Mouse (Mus musculus) embryonic facial prominence, embryonic 10.5 days (tissue): ENCODE data around the gene Ring1. TPM values are rescaled to one million over a fixed set of nuclear protein-coding genes. Genes with fewer than 3 reads are reported as not detected.

Experiments
- DNase-seq: peaks from one replicate; pipeline ENCODE4 v3.0.0-alpha.2; 2017; ENCODE audit warnings: low spot score
- H3K27ac ChIP-seq: fragments of 300-500 bp; sonication (generic); replicated peaks from 2 replicates; pipeline ENCODE4 v1.5.1; 2016; ENCODE audit warnings: mild to moderate bottlenecking
- H3K27me3 ChIP-seq: fragments of 300-500 bp; sonication (generic); replicated peaks from 2 replicates; pipeline ENCODE4 v1.6.1; 2016; ENCODE audit warnings: low read depth, mild to moderate bottlenecking; ENCODE audit not compliant: poor library complexity, severe bottlenecking
- H3K36me3 ChIP-seq: fragments of 300-500 bp; sonication (generic); replicated peaks from 2 replicates; pipeline ENCODE4 v1.6.1; 2016; ENCODE audit warnings: mild to moderate bottlenecking, moderate library complexity
- H3K4me1 ChIP-seq: fragments of 300-500 bp; sonication (generic); 2 replicates; pipeline ENCODE4 v1.6.1; 2016
- H3K4me3 ChIP-seq: fragments of 300-500 bp; sonication (generic); 2 replicates; pipeline ENCODE4 v1.5.1; 2016; ENCODE audit warnings: mild to moderate bottlenecking, moderate library complexity
- H3K9me3 ChIP-seq: fragments of 300-500 bp; sonication (generic); 2 replicates; pipeline ENCODE4 v1.6.1; 2016; ENCODE audit warnings: mild to moderate bottlenecking
- WGBS: fragments of 180-500 bp; shearing (Covaris S2); methylation state at CpG from one replicate; pipeline ENCODE4 v1.1.7; 2016; 5-methylcytosine and 5-hydroxymethylcytosine counted together
- microRNA counts: library from miRNA; unstranded; fragments of <30 nt; microRNA quantifications from one replicate; lab custom pipeline; 2017
- microRNA-seq: library from miRNA; unstranded; fragments of <30 nt; microRNA quantifications from one replicate; pipeline ENCODE4, GENCODE M21; 2017
- polyA plus RNA-seq: library from polyadenylated mRNA; unstranded; fragments of >200 nt; fragmentation: Nextera tagmentation; extraction: Ambion mirVana; gene quantifications from 2 replicates; pipeline ENCODE4 v1.2.1, GENCODE M21; 2016

Ring1 gene
- polyA plus RNA-seq, 1 experiment from 2014 or later = 11.0 TPM

GRCm38 (mm10) chr17:33978631-33979031 is 45.8 kb downstream of the Ring1 start:
- WGBS = under 1% methylated on average over 17 of the region's 17 CpGs
- peak overlapping the region; percentile 51 for H3K27ac ChIP-seq
- peaks cover 58% of the 10 kb centered on the region for H3K27me3 ChIP-seq
- H3K36me3 ChIP-seq = no peaks in the 10 kb centered on the region
- no peaks in the 10 kb centered on the region for H3K9me3 ChIP-seq
- H3K4me1 ChIP-seq = peaks cover 38% of the 10 kb centered on the region
- H3K4me3 ChIP-seq = peak overlapping the region; percentile 60
- peak; percentile 64 for DNase-seq

- 2% methylated on average over 57 of the region's 57 CpGs for WGBS
- DNase-seq = peak; percentile 28
- Histone ChIP-seq H3K27me3 (peaks cover 58% of the 10 kb centered on the region), H3K4me3 (peak overlapping the region; percentile 60), H3K36me3 (no peaks in the 10 kb centered on the region), H3K27ac (peak overlapping the region; percentile 51), H3K4me1 (peaks cover 38% of the 10 kb centered on the region), H3K9me3 (no peaks in the 10 kb centered on the region)
Observed at GRCm38 (mm10) chr17:33977861-33978557, 46.5 kb downstream of the Ring1 start.

- H3K36me3 ChIP-seq = no peaks in the 10 kb centered on the region
- H3K4me1 ChIP-seq = peaks cover 10% of the 10 kb centered on the region
- no peak overlapping the region for H3K4me3 ChIP-seq
- H3K27ac ChIP-seq = no peak overlapping the region
- DNase-seq = no peak
- peaks cover 34% of the 10 kb centered on the region for H3K27me3 ChIP-seq
- H3K9me3 ChIP-seq = 0 out of 2 replicates have a peak, but pooled peaks cover 3% of the 10 kb centered on the region
- 61% methylated on average over 3 of the region's 3 CpGs for WGBS
Observed at GRCm38 (mm10) chr17:33973572-33973971, 50.9 kb downstream of the Ring1 start.

GRCm38 (mm10) chr17:33972691-33973090 is 51.8 kb downstream of the Ring1 start:
- Histone ChIP-seq H3K4me3 (no peak overlapping the region), H3K36me3 (no peaks in the 10 kb centered on the region), H3K27me3 (peaks cover 25% of the 10 kb centered on the region), H3K27ac (no peak overlapping the region), H3K9me3 (0 out of 2 replicates have a peak, but pooled peaks cover 3% of the 10 kb centered on the region), H3K4me1 (peaks cover 1% of the 10 kb centered on the region)
- DNase-seq = peak; percentile 69
- 6% methylated on average over 1 of the region's 1 CpGs for WGBS

MicroRNAs encoded within 50 kb of the gene (microRNA counts, 519-probe panel; counts per million panel counts)
- 188 counts per million, percentile 57 among the panel's probes with 10 or more counts for microRNA mmu-miR-219 (lab: Ali Mortazavi, UCI)

Small RNA genes within 50 kb of the gene (microRNA-seq; reads per million reads assigned to microRNA genes)
- gene Mir219a-1 = 2.7 reads per million
- not detected for gene Mir219c

Other genes starting within 250 kb of the Ring1 start
- 33.4 and 39.0 TPM in 2 replicates for gene Angptl4, start 242.8 kb downstream of the Ring1 start, polyA plus RNA-seq
- 25.4 and 29.5 TPM in 2 replicates for gene Kank3, start 214.2 kb downstream of the Ring1 start, polyA plus RNA-seq
- 866 and 898 TPM in 2 replicates for gene Rps28, start 200.1 kb downstream of the Ring1 start, polyA plus RNA-seq
- 469 and 477 TPM in 2 replicates for gene Ndufa7, start 200.1 kb downstream of the Ring1 start, polyA plus RNA-seq
- gene Cd320, start 181.6 kb downstream of the Ring1 start, polyA plus RNA-seq = 97.8 and 98.9 TPM in 2 replicates
- gene Gm7029, start 150.8 kb downstream of the Ring1 start, polyA plus RNA-seq = not detected in 2 replicates
- gene Kifc1, start 134.0 kb downstream of the Ring1 start, polyA plus RNA-seq = 7.0 and 8.5 TPM in 2 replicates
- gene Platr17, start 119.5 kb downstream of the Ring1 start, polyA plus RNA-seq = 0.27 and 0.45 TPM in 2 replicates
- gene Daxx, start 115.3 kb downstream of the Ring1 start, polyA plus RNA-seq = 80.0 and 84.9 TPM in 2 replicates
- gene Tapbp, start 108.8 kb downstream of the Ring1 start, polyA plus RNA-seq = 9.9 and 11.8 TPM in 2 replicates
- gene Zbtb22, start 108.8 kb downstream of the Ring1 start, polyA plus RNA-seq = 19.6 and 21.1 TPM in 2 replicates
- 40.2 and 41.0 TPM in 2 replicates for gene Rgl2, start 95.1 kb downstream of the Ring1 start, polyA plus RNA-seq
- gene Pfdn6, start 84.3 kb downstream of the Ring1 start, polyA plus RNA-seq = 233 and 235 TPM in 2 replicates
- 62.1 and 66.0 TPM in 2 replicates for gene Wdr46, start 84.0 kb downstream of the Ring1 start, polyA plus RNA-seq
- gene B3galt4, start 73.2 kb downstream of the Ring1 start, polyA plus RNA-seq = 3.6 and 4.5 TPM in 2 replicates
- 48.2 and 51.5 TPM in 2 replicates for gene Vps52, start 68.9 kb downstream of the Ring1 start, polyA plus RNA-seq
- gene Rps18, start 68.7 kb downstream of the Ring1 start, polyA plus RNA-seq = 1,569 and 1,593 TPM in 2 replicates
- 8.4 and 13.4 TPM in 2 replicates for gene H2-K1, start 24.3 kb downstream of the Ring1 start, polyA plus RNA-seq
- 41.4 and 44.8 TPM in 2 replicates for gene H2-Ke6, start 3.4 kb upstream of the Ring1 start, polyA plus RNA-seq
- 167 and 177 TPM in 2 replicates for gene Slc39a7, start 7.0 kb upstream of the Ring1 start, polyA plus RNA-seq
- gene Rxrb, start 7.1 kb upstream of the Ring1 start, polyA plus RNA-seq = 44.7 and 47.9 TPM in 2 replicates
- 1.0 and 1.2 TPM in 2 replicates for gene Col11a2, start 14.8 kb upstream of the Ring1 start, polyA plus RNA-seq
- gene H2-Oa, start 67.7 kb upstream of the Ring1 start, polyA plus RNA-seq = 0.31 and 0.69 TPM in 2 replicates
- 4.2 and 4.8 TPM in 2 replicates for gene H2-DMa, start 94.9 kb upstream of the Ring1 start, polyA plus RNA-seq
- gene Brd2, start 98.0 kb upstream of the Ring1 start, polyA plus RNA-seq = 141 and 144 TPM in 2 replicates
- 0.17 and 0.28 TPM in 2 replicates for gene H2-DMb2, start 118.6 kb upstream of the Ring1 start, polyA plus RNA-seq
- gene H2-DMb1, start 128.4 kb upstream of the Ring1 start, polyA plus RNA-seq = 0.52 and 0.55 TPM in 2 replicates
- 2.8 and 2.9 TPM in 2 replicates for gene Tap1, start 162.9 kb upstream of the Ring1 start, polyA plus RNA-seq
- 0.57 and 0.93 TPM in 2 replicates for gene Psmb9, start 163.1 kb upstream of the Ring1 start, polyA plus RNA-seq
- 1.3 and 1.7 TPM in 2 replicates for gene Psmb8, start 173.0 kb upstream of the Ring1 start, polyA plus RNA-seq
- 0.56 and 1.1 TPM in 2 replicates for gene Tap2, start 178.8 kb upstream of the Ring1 start, polyA plus RNA-seq
- gene H2-Ob, start 214.2 kb upstream of the Ring1 start, polyA plus RNA-seq = not detected in 2 replicates
- 5.5 and 7.2 TPM in 2 replicates for gene H2-Ab1, start 233.0 kb upstream of the Ring1 start, polyA plus RNA-seq